Mouse (Mus musculus): ENCODE measurements around the gene Gm20422.

- TF ChIP-seq MAFK (IDR thresholded peaks at IDR 0.05; ENCODE audit: insufficient read depth, low read depth, low read length) (no peak), ZC3H11A (IDR thresholded peaks at IDR 0.05; ENCODE audit: borderline replicate concordance, low read depth, low read length) (no peak; the same call in 1 of the 2 replicates), CHD2 (IDR thresholded peaks at IDR 0.05; ENCODE audit: low read depth, low read length) (no peak), ZNF384 (IDR thresholded peaks at IDR 0.05; ENCODE audit: low read depth, low read length) (no peak)
Measured at GRCm38 (mm10) chr8:69808094-69808863, 33.6 kb upstream of the Gm20422 start, which contains the start of gene Gmip.

All from ES-E14 (cell line).